Mouse (Mus musculus) stomach, embryonic 14.5 days (tissue): ENCODE data around the gene Rtn4. TPM values are rescaled to one million over a fixed set of nuclear protein-coding genes. Genes with fewer than 3 reads are reported as not detected.
"Not testable (repeated sequence)": the region's sequence is repeated elsewhere in the genome, so short reads cannot be mapped to it uniquely, and the experiment has no call there.

ENCODE experiments used
- ATAC-seq: fragments of 200-750 bp; cut with Nextera tagmentation; 2 replicates; pipeline ENCODE4 v1.8.0; 2017; ENCODE audit warnings: low read depth, moderate TSS enrichment; ENCODE audit not compliant: insufficient number of reproducible peaks, insufficient read depth, low FRiP score
- H3K27ac ChIP-seq: fragments of 300-500 bp; sonication (generic); 2 replicates; pipeline ENCODE4 v1.5.1; 2014; ENCODE audit warnings: mild to moderate bottlenecking, low read length, moderate library complexity, mixed read lengths
- H3K27me3 ChIP-seq: fragments of 300-500 bp; sonication (generic); 2 replicates; pipeline ENCODE4 v1.6.1; 2014; ENCODE audit warnings: low read length, control low read depth, mixed read lengths; ENCODE audit not compliant: control insufficient read depth, insufficient read depth
- H3K36me3 ChIP-seq: fragments of 300-500 bp; sonication (generic); 2 replicates; pipeline ENCODE4 v1.6.1; 2014; ENCODE audit warnings: mild to moderate bottlenecking, control low read depth, low read length, moderate library complexity, mixed read lengths; ENCODE audit not compliant: control insufficient read depth, insufficient read depth
- H3K4me1 ChIP-seq: fragments of 300-500 bp; sonication (generic); 2 replicates; pipeline ENCODE4 v1.6.1; 2014; ENCODE audit warnings: low read length, control low read depth, mixed read lengths; ENCODE audit not compliant: control insufficient read depth, insufficient read depth
- H3K4me2 ChIP-seq: fragments of 300-500 bp; sonication (generic); replicated peaks from 2 replicates; pipeline ENCODE4 v1.6.1; 2014; ENCODE audit warnings: low read depth, low read length, control low read depth
- H3K4me3 ChIP-seq: fragments of 300-500 bp; sonication (generic); 2 replicates; pipeline ENCODE4 v1.5.1; 2014; ENCODE audit warnings: low read depth, low read length, control low read depth
- H3K9ac ChIP-seq: fragments of 300-500 bp; sonication (generic); replicated peaks from 2 replicates; pipeline ENCODE4 v1.6.1; 2014; ENCODE audit warnings: low read depth, mild to moderate bottlenecking, control low read depth, low read length, moderate library complexity, mixed read lengths
- H3K9me3 ChIP-seq: fragments of 300-500 bp; sonication (generic); 2 replicates; pipeline ENCODE4 v1.6.1; 2016; ENCODE audit warnings: low read depth, low read length, control low read depth; ENCODE audit not compliant: control insufficient read depth
- WGBS: fragments of 180-500 bp; shearing (Covaris S2); extraction: QIAGEN DNeasy Blood & Tissue Kit; methylation state at CpG from one replicate; pipeline ENCODE4 v1.1.7; 2014; 5-methylcytosine and 5-hydroxymethylcytosine counted together
- polyA plus RNA-seq: library from polyadenylated mRNA; unstranded; fragments of >200 nt; fragmentation: Nextera tagmentation; extraction: Ambion mirVana; gene quantifications from 2 replicates; pipeline ENCODE4 v1.2.1, GENCODE M21; 2014

Rtn4 gene
- polyA plus RNA-seq, 1 experiment from 2014 or later = 61.2 TPM

DNA sequence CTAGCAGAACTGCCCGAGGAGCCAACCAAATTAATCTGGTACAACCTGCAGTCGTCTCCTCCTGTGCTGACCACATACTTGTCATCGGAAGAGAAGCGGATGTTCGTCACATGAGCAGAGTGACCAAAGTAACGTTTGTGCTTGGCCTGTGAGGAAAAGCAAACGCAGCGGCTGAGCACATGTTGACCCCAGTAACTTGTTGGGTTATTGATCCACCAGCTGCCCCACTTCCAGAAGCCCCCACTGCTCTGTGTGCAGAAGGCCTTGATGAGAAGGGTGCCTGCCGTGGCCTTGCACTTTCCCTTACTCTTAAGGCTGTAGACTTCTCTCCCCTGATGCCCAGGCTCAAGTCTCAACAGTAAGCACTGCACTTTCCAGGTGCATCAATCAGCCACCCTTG, 53.5 kb downstream of the Rtn4 start:
- peaks cover 17% of the 10 kb centered on the region for H3K36me3 ChIP-seq
- no peak overlapping the region for H3K9ac ChIP-seq
- H3K4me3 ChIP-seq = no peak overlapping the region
- 80% methylated on average over 9 of the region's 9 CpGs for WGBS
- no peaks in the 10 kb centered on the region for H3K27me3 ChIP-seq
- H3K27ac ChIP-seq = no peak overlapping the region
- H3K9me3 ChIP-seq = no peaks in the 10 kb centered on the region
- no peak for ATAC-seq
- no peak overlapping the region for H3K4me2 ChIP-seq
- no peaks in the 10 kb centered on the region for H3K4me1 ChIP-seq

- no peak for ATAC-seq
- 94% methylated on average over 3 of the region's 3 CpGs for WGBS
- Histone ChIP-seq H3K4me2 (no peak overlapping the region), H3K9me3 (no peaks in the 10 kb centered on the region), H3K4me1 (no peaks in the 10 kb centered on the region), H3K36me3 (peaks cover 17% of the 10 kb centered on the region), H3K9ac (no peak overlapping the region), H3K27me3 (no peaks in the 10 kb centered on the region), H3K4me3 (no peak overlapping the region), H3K27ac (no peak overlapping the region)
Observed at GRCm38 (mm10) chr11:29747365-29747764, 54.6 kb downstream of the Rtn4 start.

- Histone ChIP-seq H3K4me2 (no peak overlapping the region), H3K4me3 (no peak overlapping the region), H3K9me3 (no peaks in the 10 kb centered on the region), H3K9ac (no peak overlapping the region), H3K4me1 (no peaks in the 10 kb centered on the region), H3K27me3 (no peaks in the 10 kb centered on the region), H3K36me3 (peaks cover 17% of the 10 kb centered on the region), H3K27ac (no peak overlapping the region)
- ATAC-seq = no peak
- 86% methylated on average over 1 of the region's 1 CpGs for WGBS
Observed at GRCm38 (mm10) chr11:29747881-29748280, 55.1 kb downstream of the Rtn4 start.

GRCm38 (mm10) chr11:29748750-29749467, 56.2 kb downstream of the Rtn4 start:
- no peak overlapping the region for H3K4me2 ChIP-seq
- no peaks in the 10 kb centered on the region for H3K27me3 ChIP-seq
- no peak overlapping the region for H3K27ac ChIP-seq
- ATAC-seq = no peak
- no peak overlapping the region for H3K4me3 ChIP-seq
- H3K9ac ChIP-seq = no peak overlapping the region
- 93% methylated on average over 8 of the region's 8 CpGs for WGBS
- no peaks in the 10 kb centered on the region for H3K9me3 ChIP-seq
- no peaks in the 10 kb centered on the region for H3K4me1 ChIP-seq
- peaks cover 13% of the 10 kb centered on the region for H3K36me3 ChIP-seq

GRCm38 (mm10) chr11:29749468-29749829, 56.7 kb downstream of the Rtn4 start:
- no peak overlapping the region for H3K4me3 ChIP-seq
- ATAC-seq = no peak
- WGBS = 100% methylated on average over 1 of the region's 1 CpGs
- H3K4me1 ChIP-seq = no peaks in the 10 kb centered on the region
- peaks cover 9% of the 10 kb centered on the region for H3K36me3 ChIP-seq
- H3K4me2 ChIP-seq = no peak overlapping the region
- no peaks in the 10 kb centered on the region for H3K27me3 ChIP-seq
- no peak overlapping the region for H3K9ac ChIP-seq
- no peak overlapping the region for H3K27ac ChIP-seq
- H3K9me3 ChIP-seq = no peaks in the 10 kb centered on the region

GRCm38 (mm10) chr11:29751013-29751412, 58.3 kb downstream of the Rtn4 start:
- H3K4me1 ChIP-seq = no peaks in the 10 kb centered on the region
- no peak for ATAC-seq
- no peaks in the 10 kb centered on the region for H3K27me3 ChIP-seq
- H3K4me3 ChIP-seq = no peak overlapping the region
- no peaks in the 10 kb centered on the region for H3K9me3 ChIP-seq
- H3K9ac ChIP-seq = no peak overlapping the region
- no peak overlapping the region for H3K27ac ChIP-seq
- peaks cover 1% of the 10 kb centered on the region; the same call in 1 of the 2 replicates for H3K36me3 ChIP-seq
- no peak overlapping the region for H3K4me2 ChIP-seq
- WGBS = 92% methylated on average over 2 of the region's 2 CpGs

- WGBS = 87% methylated on average over 14 of the region's 14 CpGs
- H3K9ac ChIP-seq = no peak overlapping the region
Observed at GRCm38 (mm10) chr11:29751648-29752611, 59.2 kb downstream of the Rtn4 start.

GRCm38 (mm10) chr11:29756007-29756406, 63.3 kb downstream of the Rtn4 start:
- H3K4me1 ChIP-seq, H3K4me3 ChIP-seq, H3K9ac ChIP-seq, H3K4me2 ChIP-seq, H3K36me3 ChIP-seq, ATAC-seq, H3K9me3 ChIP-seq, H3K27ac ChIP-seq, H3K27me3 ChIP-seq: not testable (repeated sequence)
- whole genome bisulfite sequencing = 94% methylated on average over 5 of the region's 5 CpGs

More at GRCm38 (mm10) chr11:29751648-29752611, 59.2 kb downstream of the Rtn4 start:
- ATAC-seq = no peak
- Histone ChIP-seq H3K36me3 (no peaks in the 10 kb centered on the region; the same call in 1 of the 2 replicates), H3K4me3 (no peak overlapping the region), H3K9me3 (no peaks in the 10 kb centered on the region), H3K4me2 (no peak overlapping the region), H3K27me3 (no peaks in the 10 kb centered on the region), H3K27ac (no peak overlapping the region), H3K4me1 (no peaks in the 10 kb centered on the region)
